In the genomic region with DNA sequence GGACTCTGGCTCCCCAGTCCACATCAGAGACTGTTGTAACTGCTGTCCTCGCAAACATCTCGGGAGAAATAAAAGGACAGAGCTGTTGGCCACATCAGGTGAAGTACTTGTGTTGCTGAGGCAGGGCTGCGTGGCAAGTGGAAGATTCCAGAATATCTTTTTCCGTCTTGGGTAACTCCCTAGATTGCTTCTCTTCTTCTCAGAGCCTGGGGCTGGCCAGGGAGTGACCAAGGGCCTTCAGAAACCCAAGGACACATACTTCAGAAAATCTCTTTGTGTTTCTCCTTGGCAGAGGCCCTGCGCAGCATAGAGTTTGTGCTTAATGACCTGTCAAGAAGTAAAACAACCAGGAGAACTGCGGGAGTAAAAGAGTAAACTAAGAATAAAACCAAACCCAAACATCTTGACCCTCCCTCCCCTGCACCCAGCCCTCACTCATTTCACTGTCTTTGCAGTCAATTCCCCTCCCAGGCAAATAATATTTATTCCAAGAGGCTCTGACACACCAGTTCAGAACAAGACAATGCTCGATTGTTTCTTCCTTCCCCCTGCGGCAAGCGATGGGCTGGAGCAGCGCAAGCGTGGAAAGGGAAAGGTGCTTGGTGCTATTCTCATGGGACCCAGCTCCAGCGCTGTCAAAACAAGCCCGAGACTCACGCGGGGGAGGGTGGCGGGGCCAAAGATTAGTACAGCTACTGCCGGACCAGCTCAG, we compare ENCODE assay signal across 8 mouse cellular contexts.
DNase-seq lines count a peak whose midpoint lies in the region; ATAC-seq and TF ChIP-seq lines count a peak whose summit lies in the region.

No protein-coding gene starts in this region.

- peak overlapping the region; percentile 17 for H3K4me3 ChIP-seq in E14TG2a.4 (replicated peaks; ENCODE audit: low read length)
- H3K4me3 ChIP-seq in embryonic facial prominence, embryonic 13.5 days = peak overlapping the region; percentile 22; the same call in 1 of the 2 replicates
- H3K4me3 ChIP-seq in midbrain, embryonic 16.5 days (ENCODE audit: low read depth, low read length) = no peak overlapping the region

- H3K27ac ChIP-seq in embryonic facial prominence, embryonic 13.5 days = 0 out of 2 replicates have a peak overlapping the region, but pooled peaks have one; percentile 8
- H3K27ac ChIP-seq in midbrain, embryonic 16.5 days (ENCODE audit: low read length) = no peak overlapping the region

- no peaks in the 10 kb centered on the region for H3K9me3 ChIP-seq in E14TG2a.4 (ENCODE audit: low read length)
- H3K9me3 ChIP-seq in embryonic facial prominence, embryonic 13.5 days = no peaks in the 10 kb centered on the region
- H3K9me3 ChIP-seq in midbrain, embryonic 16.5 days (replicated peaks; ENCODE audit: control insufficient read depth, low read length, poor library complexity, severe bottlenecking) = no peaks in the 10 kb centered on the region

- peaks cover 64% of the 10 kb centered on the region for H3K27me3 ChIP-seq in E14TG2a.4 (ENCODE audit: insufficient read depth, low read length)
- peaks cover 28% of the 10 kb centered on the region for H3K27me3 ChIP-seq in embryonic facial prominence, embryonic 13.5 days
- no peaks in the 10 kb centered on the region; the same call in 1 of the 2 replicates for H3K27me3 ChIP-seq in midbrain, embryonic 16.5 days (ENCODE audit: control insufficient read depth, insufficient read depth, low read depth, low read length)

- peak; percentile 51 to 52 for DNase-seq in heart, postnatal 10 days
- peak; percentile 59 to 75 for DNase-seq in kidney, postnatal 25 days
- no peak for DNase-seq in cerebellum, adult 18-20 months
- DNase-seq in thymus, postnatal 0 days (ENCODE audit: low spot score) = no peak

- intact Hi-C loops in heart, postnatal 10 days (cut with DNase I) = no loop called here

- H3K9ac ChIP-seq in embryonic facial prominence, embryonic 13.5 days = peak overlapping the region; percentile 44; the same call in 1 of the 2 replicates
- H3K9ac ChIP-seq in midbrain, embryonic 16.5 days (ENCODE audit: low read depth, low read length) = no peak overlapping the region

- peaks cover 49% of the 10 kb centered on the region for H3K4me1 ChIP-seq in E14TG2a.4 (replicated peaks; ENCODE audit: low read depth, low read length)
- H3K4me1 ChIP-seq in embryonic facial prominence, embryonic 13.5 days = peaks cover 30% of the 10 kb centered on the region
- peaks cover 14% of the 10 kb centered on the region for H3K4me1 ChIP-seq in midbrain, embryonic 16.5 days (ENCODE audit: control insufficient read depth, insufficient read depth, low read length)

- H3K36me3 ChIP-seq in E14TG2a.4 (ENCODE audit: insufficient read depth, low read length) = no peaks in the 10 kb centered on the region
- no peaks in the 10 kb centered on the region for H3K36me3 ChIP-seq in embryonic facial prominence, embryonic 13.5 days
- H3K36me3 ChIP-seq in midbrain, embryonic 16.5 days (ENCODE audit: control insufficient read depth, insufficient read depth, low read length) = no peaks in the 10 kb centered on the region

- ATAC-seq in embryonic facial prominence, embryonic 13.5 days (ENCODE audit: insufficient number of reproducible peaks, insufficient read depth, low FRiP score, low TSS enrichment, low read depth) = no peak
- ATAC-seq in midbrain, embryonic 16.5 days = no peak
- no peak for ATAC-seq in megakaryocyte, adult 5-6 weeks (ENCODE audit: poor library complexity, severe bottlenecking)

- H3K4me2 ChIP-seq in embryonic facial prominence, embryonic 13.5 days = peak overlapping the region; percentile 53
- peak overlapping the region; percentile 49 for H3K4me2 ChIP-seq in midbrain, embryonic 16.5 days (ENCODE audit: low read length)

- 19% methylated on average over 17 of the region's 17 CpGs for WGBS in embryonic facial prominence, embryonic 13.5 days
- 26% methylated on average over 17 of the region's 17 CpGs for WGBS in midbrain, embryonic 16.5 days

- no peak for TF ChIP-seq CTCF in E14TG2a.4 (conservative IDR thresholded peaks at IDR 0.05; ENCODE audit: low read length)

Comparison
In these comparisons a context has a peak if more than half of its experiments do, and no peak if none do; other contexts are left out.
1. DNase-seq: peak in heart, postnatal 10 days (2 of 2) and kidney, postnatal 25 days (2 of 2); none in cerebellum, adult 18-20 months (0 of 2) and thymus, postnatal 0 days (single experiment).